Comparison of ENCODE assay signal across 23 mouse cellular contexts in the genomic region with DNA sequence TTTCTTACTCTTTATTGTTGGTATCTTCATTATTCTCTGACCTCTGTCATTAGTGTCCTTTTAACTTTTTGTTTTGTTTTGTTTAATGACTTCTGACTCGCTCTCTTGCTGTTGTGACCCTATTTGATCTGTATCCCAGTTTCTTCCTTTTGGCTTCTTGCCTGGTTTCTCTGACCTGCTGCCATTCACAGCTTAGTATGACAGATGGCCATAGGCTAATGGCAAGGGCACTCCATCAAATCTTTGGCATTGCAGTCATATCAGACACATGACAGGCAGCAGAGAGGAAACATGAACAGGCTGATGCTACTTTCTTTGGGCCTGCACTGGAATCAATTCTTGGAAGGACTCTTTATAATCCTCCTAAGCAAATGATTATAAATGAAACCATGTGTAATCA.
DNase-seq lines count a peak whose midpoint lies in the region; ATAC-seq and TF ChIP-seq lines count a peak whose summit lies in the region.
"Had no signal": no experiment of that assay in that cellular context is flagged by ENCODE, and none has a peak within 500 bp of the region (broad histone marks: within the 10 kb centered on the region; RNA-seq: fewer than 3 reads in every experiment).

No protein-coding gene starts in this region.

- H3K4me3 ChIP-seq in hindbrain, postnatal 0 days (ENCODE audit: low read length), result no peak overlapping the region
- H3K4me3 ChIP-seq in hindbrain, embryonic 12.5 days, result no peak overlapping the region
- H3K4me3 ChIP-seq: embryonic facial prominence, embryonic 10.5 days; forebrain, embryonic 10.5 days; heart, embryonic 13.5 days; hindbrain, embryonic 13.5 days; intestine, embryonic 15.5 days; left cerebral cortex, adult 2 months; limb, embryonic 10.5 days; midbrain, embryonic 10.5 days had no signal

- no peak overlapping the region for H3K27ac ChIP-seq in hindbrain, postnatal 0 days
- H3K27ac ChIP-seq in hindbrain, embryonic 12.5 days, result no peak overlapping the region
- H3K27ac ChIP-seq: embryonic facial prominence, embryonic 10.5 days; forebrain, embryonic 10.5 days; heart, embryonic 13.5 days; hindbrain, embryonic 13.5 days; intestine, embryonic 15.5 days; left cerebral cortex, adult 2 months; limb, embryonic 10.5 days; midbrain, embryonic 10.5 days had no signal

- peak; percentile 86 for ATAC-seq in hindbrain, postnatal 0 days
- ATAC-seq in hindbrain, embryonic 12.5 days (ENCODE audit: low FRiP score), result no peak
- ATAC-seq: intestine, embryonic 15.5 days; Patski had no signal

- H3K4me1 ChIP-seq in hindbrain, postnatal 0 days (ENCODE audit: insufficient read depth, low read length), result no peaks in the 10 kb centered on the region
- no peaks in the 10 kb centered on the region for H3K4me1 ChIP-seq in hindbrain, embryonic 12.5 days
- H3K4me1 ChIP-seq: forebrain, embryonic 10.5 days; heart, embryonic 13.5 days; hindbrain, embryonic 13.5 days; intestine, embryonic 15.5 days; limb, embryonic 10.5 days had no signal

- WGBS in hindbrain, postnatal 0 days, result 47% methylated on average over 1 of the region's 1 CpGs
- WGBS in hindbrain, embryonic 12.5 days, result 73% methylated on average over 1 of the region's 1 CpGs

- H3K9ac ChIP-seq in hindbrain, postnatal 0 days (replicated peaks; ENCODE audit: low read length), result no peak overlapping the region
- H3K9ac ChIP-seq in hindbrain, embryonic 12.5 days, result no peak overlapping the region
- H3K9ac ChIP-seq: heart, embryonic 13.5 days; hindbrain, embryonic 13.5 days; intestine, embryonic 15.5 days had no signal

- peak; percentile 72 for DNase-seq in hindbrain, postnatal 0 days (ENCODE audit: low spot score)
- peak; percentile 37 for DNase-seq in retina, postnatal 1 day
- DNase-seq in retina, embryonic 14.5 days (ENCODE audit: low spot score), result no peak
- DNase-seq in cerebellum, adult 9-11 months, result peak; percentile 19
- no peak for DNase-seq in ovary, postnatal 14 days (ENCODE audit: low spot score)
- no peak for DNase-seq in testis, postnatal 14 days (ENCODE audit: low spot score)
- DNase-seq: adrenal gland, adult 2 months; gastrocnemius, postnatal 25 days; heart, adult 18-20 months; heart, postnatal 14 days; liver; lung, postnatal 10 days; thymus, postnatal 14 days had no signal

- no peaks in the 10 kb centered on the region for H3K27me3 ChIP-seq in hindbrain, postnatal 0 days (ENCODE audit: insufficient read depth, low read length)
- no peaks in the 10 kb centered on the region for H3K27me3 ChIP-seq in hindbrain, embryonic 12.5 days
- H3K27me3 ChIP-seq: heart, embryonic 13.5 days; hindbrain, embryonic 13.5 days; intestine, embryonic 15.5 days; Patski had no signal

- H3K9me3 ChIP-seq in hindbrain, postnatal 0 days (ENCODE audit: low read length), result no peaks in the 10 kb centered on the region
- no peaks in the 10 kb centered on the region for H3K9me3 ChIP-seq in hindbrain, embryonic 12.5 days (replicated peaks)
- H3K9me3 ChIP-seq: embryonic facial prominence, embryonic 10.5 days; forebrain, embryonic 10.5 days; heart, embryonic 13.5 days; hindbrain, embryonic 13.5 days; intestine, embryonic 15.5 days; limb, embryonic 10.5 days; midbrain, embryonic 10.5 days had no signal

- no peak for TF ChIP-seq CTCF in hindbrain, postnatal 0 days (IDR thresholded peaks at IDR 0.05; ENCODE audit: low read depth)

- no peaks in the 10 kb centered on the region for H3K36me3 ChIP-seq in hindbrain, postnatal 0 days (ENCODE audit: insufficient read depth, low read length)
- H3K36me3 ChIP-seq in hindbrain, embryonic 12.5 days, result no peaks in the 10 kb centered on the region
- H3K36me3 ChIP-seq: embryonic facial prominence, embryonic 10.5 days; forebrain, embryonic 10.5 days; heart, embryonic 13.5 days; hindbrain, embryonic 13.5 days; intestine, embryonic 15.5 days; limb, embryonic 10.5 days; midbrain, embryonic 10.5 days had no signal

- H3K4me2 ChIP-seq in hindbrain, postnatal 0 days (ENCODE audit: low read depth, low read length), result no peak overlapping the region
- no peak overlapping the region for H3K4me2 ChIP-seq in hindbrain, embryonic 12.5 days (replicated peaks)
- H3K4me2 ChIP-seq: heart, embryonic 13.5 days; hindbrain, embryonic 13.5 days; intestine, embryonic 15.5 days had no signal

Comparison
In these comparisons a context has a peak if more than half of its experiments do, and no peak if none do; other contexts are left out.
1. DNase-seq: peak in hindbrain, postnatal 0 days (single experiment), retina, postnatal 1 day (single experiment) and cerebellum, adult 9-11 months (single experiment); none in retina, embryonic 14.5 days (single experiment), ovary, postnatal 14 days (single experiment) and testis, postnatal 14 days (single experiment).